Mouse (Mus musculus) hematopoietic stem cell, adult 5-6 weeks (primary cell): ENCODE measurements at regions not wholly inside any gene's neighbourhood (a gene's known extent, or its start where the extent isn't known, plus 50 kb on each side); places are given as distances from the start of the nearest gene placed in this dataset.
A peak's percentile ranks its signal among the peaks of the same experiment; 100 is the strongest.
"Not testable (repeated sequence)": the region's sequence is repeated elsewhere in the genome, so short reads cannot be mapped to it uniquely, and the experiment has no call there.

Source experiments
- ATAC-seq, 2 experiments: fragments of 125-278 bp in 1 of 2; replicated peaks in 1 of 2; 2 replicates each; pipeline ENCODE4 v1.8.0; 2016 to 2017; ENCODE audit warnings: inconsistent platforms in 2 of 2, mild to moderate bottlenecking in 2 of 2, moderate number of reproducible peaks in 2 of 2, low read depth in 1 of 2, moderate TSS enrichment in 1 of 2; ENCODE audit not compliant: low FRiP score in 2 of 2, poor library complexity in 2 of 2, severe bottlenecking in 2 of 2, insufficient read depth in 1 of 2, low TSS enrichment in 1 of 2

GRCm38 (mm10) chr12:113402823-113403222, 86.5 kb upstream of the Adam6b start:
- peak; percentile 93 to 98 for ATAC-seq

DNA sequence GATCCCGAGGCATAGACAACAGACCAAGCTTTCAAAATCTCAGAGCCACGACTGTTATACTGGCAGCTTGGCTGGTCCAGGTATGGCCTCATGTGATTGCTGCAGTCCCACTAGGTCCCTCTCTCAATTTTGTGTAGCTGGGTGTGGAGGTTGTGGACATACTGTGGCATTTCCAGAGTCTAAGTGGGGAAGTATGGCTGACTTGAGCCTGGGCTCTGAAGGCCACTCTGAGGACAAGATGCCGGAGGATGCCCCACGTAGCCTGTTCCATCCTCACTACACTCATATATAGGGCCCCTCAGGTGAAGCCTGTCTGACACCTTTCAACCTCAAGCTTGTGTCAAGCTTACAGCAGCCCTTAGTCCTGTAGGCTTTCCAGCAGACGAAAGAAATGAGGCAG, 78.2 kb upstream of the Adam6b start:
- ATAC-seq = no peak

DNA sequence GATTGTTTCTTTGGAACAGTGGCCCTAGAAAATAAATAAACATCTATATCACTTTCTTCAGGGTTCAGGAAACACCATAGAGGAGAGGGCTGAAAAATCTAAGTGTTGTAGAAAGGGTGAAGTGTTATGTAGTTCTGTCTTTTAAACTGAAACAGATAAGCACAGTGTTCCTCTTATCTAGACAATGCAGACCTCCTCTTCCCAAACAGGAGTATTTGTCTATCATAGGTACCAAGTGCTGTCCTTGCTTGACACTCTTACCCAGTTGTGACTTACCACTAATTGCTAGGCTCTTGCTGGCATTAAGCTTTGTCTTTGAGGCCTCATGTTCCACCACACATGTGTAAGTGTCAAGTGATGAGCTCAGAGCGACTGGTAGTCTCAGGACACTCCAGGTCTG, 75.3 kb upstream of the Adam6b start:
- ATAC-seq = no peak

DNA sequence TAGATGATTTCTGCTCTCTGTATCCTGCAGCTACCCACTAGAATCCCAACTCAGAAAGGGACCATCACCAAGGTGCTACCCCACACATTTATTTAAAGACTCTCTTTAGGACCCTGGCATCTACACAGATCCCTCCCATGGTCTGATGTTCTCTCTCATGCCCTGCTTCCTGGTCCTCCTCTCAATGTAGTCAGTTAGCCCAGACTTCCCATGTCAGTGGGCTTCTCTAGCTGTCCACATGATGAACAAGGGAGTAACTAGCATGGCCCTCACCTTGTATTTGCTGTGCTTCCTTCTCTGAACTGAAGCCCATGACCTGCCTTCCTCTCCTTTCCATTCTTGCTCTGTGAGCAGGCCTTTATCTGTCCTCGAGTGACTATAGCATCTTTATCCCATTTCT, 71.8 kb upstream of the Adam6b start:
- ATAC-seq = no peak

DNA sequence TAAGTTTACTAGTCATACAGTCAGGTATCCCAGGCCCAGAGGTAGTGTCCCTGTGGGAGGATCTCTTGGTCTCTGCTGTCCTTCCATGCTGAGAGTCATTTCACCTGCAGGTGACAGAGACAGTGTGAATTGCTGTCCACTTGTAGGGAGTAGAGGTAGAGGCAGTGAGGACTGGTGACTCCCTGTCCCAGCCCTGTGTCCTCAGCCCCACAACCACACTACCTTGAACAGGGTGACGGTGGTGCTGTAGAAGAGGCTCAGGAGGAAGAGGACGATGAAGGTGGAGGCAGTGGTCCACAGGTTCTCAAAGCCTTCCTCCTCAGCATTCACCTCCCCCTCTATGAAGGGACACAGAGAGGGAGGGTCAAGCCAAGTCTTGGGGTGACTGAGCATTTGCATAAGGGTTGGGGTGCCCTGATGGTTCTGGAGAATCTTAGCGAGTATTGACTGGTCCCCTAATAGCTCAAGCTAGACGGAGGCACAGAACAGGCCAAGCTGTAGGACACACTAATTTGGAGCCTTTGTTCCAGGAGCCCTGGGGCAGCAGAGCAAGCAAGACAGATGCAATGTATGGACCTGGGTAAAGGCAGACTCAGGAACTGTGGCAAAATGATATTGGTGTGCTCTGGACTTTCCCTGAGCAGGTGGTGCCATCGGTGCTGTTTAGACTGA, 70.4 kb upstream of the Adam6b start:
- ATAC-seq = no peak

GRCm38 (mm10) chr12:113420721-113421305, 68.5 kb upstream of the Adam6b start:
- ATAC-seq = no peak

- no peak for ATAC-seq
These were observed 67.4 kb upstream of the Adam6b start for GRCm38 (mm10) chr12:113421716-113422595.

DNA sequence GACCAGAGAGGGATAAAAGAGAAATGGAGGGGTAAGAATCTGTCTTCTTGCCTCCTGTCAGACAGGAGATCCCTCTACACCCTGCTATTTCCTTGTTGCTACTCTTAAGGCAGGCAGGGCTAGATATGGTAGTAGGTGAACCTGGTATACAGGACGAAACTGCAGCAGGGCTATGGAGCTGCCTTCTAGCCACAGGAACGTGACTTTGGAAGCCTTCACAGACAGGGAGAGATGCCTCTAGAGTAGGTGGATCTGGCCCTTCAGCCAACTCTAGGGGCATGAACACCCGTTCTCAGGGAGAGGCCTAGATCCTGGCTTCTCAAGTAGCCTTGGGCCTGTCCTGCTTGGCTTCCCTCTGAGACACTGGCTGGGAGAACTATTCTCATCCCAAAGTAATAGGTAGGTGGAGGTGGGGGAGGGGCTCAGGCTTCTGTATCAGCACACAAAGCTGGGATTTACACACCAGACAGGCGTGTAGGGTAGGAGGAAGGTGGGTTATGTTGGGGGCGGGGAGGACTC, 66.5 kb upstream of the Adam6b start:
- ATAC-seq = no peak

- ATAC-seq = no peak
These were observed 65.3 kb upstream of the Adam6b start for GRCm38 (mm10) chr12:113423736-113424597.

DNA sequence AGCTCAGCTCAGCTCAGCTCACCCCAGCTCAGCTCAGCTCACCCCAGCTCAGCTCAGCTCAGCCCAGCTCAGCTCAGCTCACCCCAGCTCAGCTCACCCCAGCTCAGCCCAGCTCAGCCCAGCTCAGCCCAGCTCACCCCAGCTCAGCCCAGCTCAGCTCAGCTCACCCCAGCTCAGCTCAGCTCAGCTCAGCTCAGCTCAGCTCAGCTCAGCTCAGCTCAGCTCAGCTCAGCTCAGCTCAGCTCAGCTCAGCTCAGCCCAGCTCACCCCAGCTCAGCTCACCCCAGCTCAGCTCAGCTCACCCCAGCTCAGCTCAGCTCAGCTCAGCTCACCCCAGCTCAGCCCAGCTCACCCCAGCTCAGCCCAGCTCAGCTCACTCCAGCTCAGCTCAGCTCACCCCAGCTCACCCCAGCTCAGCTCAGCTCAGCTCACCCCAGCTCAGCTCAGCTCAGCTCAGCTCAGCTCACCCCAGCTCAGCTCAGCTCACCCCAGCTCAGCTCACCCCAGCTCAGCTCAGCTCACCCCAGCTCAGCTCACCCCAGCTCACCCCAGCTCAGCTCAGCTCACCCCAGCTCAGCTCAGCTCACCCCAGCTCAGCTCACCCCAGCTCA, 64.6 kb upstream of the Adam6b start:
- not testable (repeated sequence) for ATAC-seq

DNA sequence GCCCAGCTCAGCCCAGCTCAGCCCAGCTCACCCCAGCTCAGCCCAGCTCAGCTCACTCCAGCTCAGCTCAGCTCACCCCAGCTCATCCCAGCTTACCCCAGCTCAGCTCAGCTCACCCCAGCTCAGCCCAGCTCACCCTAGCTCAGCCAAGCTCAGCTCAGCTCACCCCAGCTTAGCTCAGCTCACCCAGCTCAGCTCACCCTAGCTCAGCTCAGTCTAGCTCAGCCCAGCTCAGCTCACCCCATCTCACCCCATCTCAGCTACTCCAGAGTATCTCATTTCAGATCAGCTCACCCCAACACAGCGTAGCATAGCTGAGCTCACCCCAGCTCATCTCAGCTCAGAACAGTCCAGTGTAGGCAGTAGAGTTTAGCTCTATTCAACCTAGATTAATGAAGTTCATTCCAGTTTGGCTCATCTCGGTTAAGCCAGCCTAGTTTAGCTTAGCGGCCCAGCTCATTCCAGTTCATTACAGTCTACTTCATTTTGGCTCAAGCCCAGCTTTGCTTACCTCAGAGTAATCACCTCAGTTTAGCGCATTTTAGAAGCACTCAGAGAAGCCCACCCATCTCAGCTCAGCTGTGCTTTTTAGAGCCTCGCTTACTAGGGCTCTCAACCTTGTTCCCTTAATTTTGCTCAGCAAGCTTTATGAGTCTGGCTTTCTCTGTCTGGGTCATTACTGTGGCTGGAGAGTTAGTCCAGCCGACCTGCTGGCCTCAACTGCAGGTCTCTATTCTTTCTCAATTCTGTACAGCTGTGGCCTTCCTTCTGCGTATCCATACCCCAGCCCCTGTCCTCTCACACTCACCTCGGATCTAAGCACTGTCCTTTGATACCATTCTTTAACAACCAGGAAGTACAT, 63.9 kb upstream of the Adam6b start:
- ATAC-seq = peak; percentile 7 to 8; a peak in 2 of 4 replicates

GRCm38 (mm10) chr12:113426636-113427035, 62.7 kb upstream of the Adam6b start:
- no peak for ATAC-seq

DNA sequence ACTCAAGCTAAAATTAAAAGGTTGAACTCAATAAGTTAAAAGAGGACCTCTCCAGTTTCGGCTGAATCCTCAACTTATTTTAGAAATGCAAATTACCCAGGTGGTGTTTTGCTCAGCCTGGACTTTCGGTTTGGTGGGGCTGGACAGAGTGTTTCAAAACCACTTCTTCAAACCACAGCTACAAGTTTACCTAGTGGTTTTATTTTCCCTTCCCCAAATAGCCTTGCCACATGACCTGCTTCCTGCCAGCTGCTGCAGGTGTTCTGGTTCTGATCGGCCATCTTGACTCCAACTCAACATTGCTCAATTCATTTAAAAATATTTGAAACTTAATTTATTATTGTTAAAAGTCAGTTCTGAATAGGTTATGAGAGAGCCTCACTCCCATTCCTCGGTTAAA, 62.0 kb upstream of the Adam6b start:
- ATAC-seq = peak; percentile 60 to 71

DNA sequence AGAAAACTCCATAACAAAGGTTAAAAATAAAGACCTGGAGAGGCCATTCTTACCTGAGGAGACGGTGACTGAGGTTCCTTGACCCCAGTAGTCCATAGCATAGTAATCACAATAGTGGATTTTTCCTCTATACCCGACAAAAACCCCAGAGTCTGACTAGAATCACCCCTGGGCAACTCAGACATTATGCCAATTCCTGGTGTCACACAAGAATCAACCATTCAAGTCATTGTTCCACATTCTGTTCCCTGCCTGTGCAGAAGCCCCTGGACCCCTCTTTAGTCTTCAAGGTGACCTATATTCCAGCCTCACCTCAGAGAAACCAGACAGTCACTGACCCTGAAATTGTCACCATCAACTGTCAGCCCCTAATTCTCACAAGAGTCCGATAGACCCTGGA, 60.9 kb upstream of the Adam6b start:
- no peak for ATAC-seq

DNA sequence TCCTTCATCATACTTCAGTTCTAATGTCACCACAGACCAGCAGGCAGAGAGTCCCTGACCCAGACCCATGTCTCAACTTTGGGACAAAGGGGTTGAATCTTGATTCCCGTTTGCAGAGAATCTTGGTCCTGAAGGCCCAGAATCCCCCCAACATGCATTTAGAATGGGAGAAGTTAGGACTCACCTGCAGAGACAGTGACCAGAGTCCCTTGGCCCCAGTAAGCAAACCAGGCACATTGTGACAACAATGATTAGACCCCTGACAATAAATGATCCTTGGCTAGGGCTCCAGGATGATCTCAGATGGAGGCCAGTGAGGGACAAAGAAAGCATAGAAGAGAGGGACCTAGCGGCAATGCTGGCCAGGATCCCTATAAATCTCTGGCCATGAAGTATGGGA, 60.4 kb upstream of the Adam6b start:
- ATAC-seq = no peak

DNA sequence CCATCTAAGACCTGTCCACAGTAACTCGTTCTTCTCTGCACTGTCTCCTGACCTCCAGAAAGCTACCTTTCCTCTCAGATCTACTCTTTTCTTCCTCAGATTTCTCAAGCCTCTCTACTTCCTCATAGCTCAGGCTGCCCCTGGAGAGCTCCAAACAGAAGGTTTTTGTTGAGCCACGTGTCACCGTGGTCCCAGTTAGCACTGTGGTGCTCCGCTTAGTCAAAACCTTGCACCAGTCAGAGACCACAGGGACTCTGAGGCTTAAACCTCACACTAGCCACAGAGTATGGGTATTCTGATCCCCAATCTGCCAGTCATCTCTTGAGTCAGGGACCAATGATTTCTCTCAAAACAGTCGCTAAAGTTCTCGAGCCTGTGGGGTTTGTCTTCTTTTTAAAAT, 59.0 kb upstream of the Adam6b start:
- ATAC-seq = peak; percentile 60 to 73
